Mouse (Mus musculus) embryonic facial prominence, embryonic 11.5 days (tissue): ENCODE measurements around the gene Tmem273. TPM values are rescaled to one million over a fixed set of nuclear protein-coding genes. Genes with fewer than 3 reads are reported as not detected.

Source experiments
- ATAC-seq: fragments of 200-750 bp; cut with Nextera tagmentation; replicated peaks from 2 replicates; pipeline ENCODE4 v1.8.0; 2017; ENCODE audit warnings: low read depth; ENCODE audit not compliant: insufficient number of reproducible peaks, low FRiP score, low TSS enrichment
- DNase-seq: peaks from one replicate; pipeline ENCODE4 v3.0.0-alpha.2; 2015; ENCODE audit warnings: low spot score
- H3K27ac ChIP-seq: fragments of 300-500 bp; sonication (generic); replicated peaks from 2 replicates; pipeline ENCODE4 v1.5.1; 2014; ENCODE audit warnings: mild to moderate bottlenecking, low read depth, low read length, control low read depth
- H3K27me3 ChIP-seq: fragments of 300-500 bp; sonication (generic); 2 replicates; pipeline ENCODE4 v1.6.1; 2014; ENCODE audit warnings: mild to moderate bottlenecking, low read length, moderate library complexity, mixed read lengths; ENCODE audit not compliant: control insufficient read depth, insufficient read depth
- H3K36me3 ChIP-seq: fragments of 300-500 bp; sonication (generic); replicated peaks from 2 replicates; pipeline ENCODE4 v1.6.1; 2014; ENCODE audit warnings: low read depth, mild to moderate bottlenecking, low read length, moderate library complexity, mixed read lengths; ENCODE audit not compliant: control insufficient read depth, insufficient read depth
- H3K4me1 ChIP-seq: fragments of 300-500 bp; sonication (generic); 2 replicates; pipeline ENCODE4 v1.6.1; 2014; ENCODE audit warnings: low read length, mixed read lengths; ENCODE audit not compliant: control insufficient read depth, insufficient read depth
- H3K4me2 ChIP-seq: fragments of 300-500 bp; sonication (generic); 2 replicates; pipeline ENCODE4 v1.6.1; 2014; ENCODE audit warnings: low read depth, mild to moderate bottlenecking, control low read depth, low read length, moderate library complexity
- H3K4me3 ChIP-seq: fragments of 300-500 bp; sonication (generic); 2 replicates; pipeline ENCODE4 v1.5.1; 2014; ENCODE audit warnings: low read depth, low read length, control low read depth
- H3K9ac ChIP-seq: fragments of 300-500 bp; sonication (generic); replicated peaks from 2 replicates; pipeline ENCODE4 v1.6.1; 2014; ENCODE audit warnings: mild to moderate bottlenecking, control low read depth, low read length
- H3K9me3 ChIP-seq: fragments of 300-500 bp; sonication (generic); replicated peaks from 2 replicates; pipeline ENCODE4 v1.6.1; 2016; ENCODE audit warnings: mild to moderate bottlenecking, low read length, inconsistent platforms, mixed read lengths; ENCODE audit not compliant: control insufficient read depth
- WGBS: fragments of 180-500 bp; shearing (Covaris S2); extraction: QIAGEN DNeasy Blood & Tissue Kit; methylation state at CpG from one replicate; pipeline ENCODE4 v1.1.7; 2014; 5-methylcytosine and 5-hydroxymethylcytosine counted together
- polyA plus RNA-seq: library from polyadenylated mRNA; unstranded; fragments of >200 nt; fragmentation: Nextera tagmentation; extraction: Ambion mirVana; gene quantifications from 2 replicates; pipeline ENCODE4 v1.2.1, GENCODE M21; 2014

Tmem273 gene
- polyA plus RNA-seq, 1 experiment from 2014 or later = 0.41 TPM

DNA sequence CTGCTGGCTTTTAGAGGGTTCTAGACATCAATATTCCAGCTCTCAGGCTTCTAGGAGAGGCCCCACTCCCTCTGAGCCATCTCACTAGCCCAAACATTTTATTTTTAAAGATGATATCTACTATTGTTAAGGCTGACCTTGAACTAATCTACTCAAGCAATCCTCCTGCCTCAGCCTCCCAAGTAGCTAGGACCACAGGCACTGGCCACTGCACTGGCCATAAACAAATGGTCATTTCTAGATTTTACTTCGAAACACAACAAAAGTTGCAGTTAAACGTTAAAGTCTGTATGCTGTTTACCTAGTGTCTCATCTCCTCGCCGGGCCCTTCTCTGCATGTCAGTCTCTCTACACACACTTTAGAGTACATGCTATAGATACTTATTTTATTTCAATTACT is 68.3 kb downstream of the Tmem273 start:
- Histone ChIP-seq H3K9me3 (no peaks in the 10 kb centered on the region), H3K4me1 (no peaks in the 10 kb centered on the region), H3K36me3 (no peaks in the 10 kb centered on the region), H3K9ac (no peak overlapping the region), H3K4me3 (no peak overlapping the region), H3K4me2 (no peak overlapping the region), H3K27me3 (no peaks in the 10 kb centered on the region), H3K27ac (no peak overlapping the region)
- ATAC-seq = no peak
- 90% methylated on average over 4 of the region's 4 CpGs for WGBS
- DNase-seq = no peak

DNA sequence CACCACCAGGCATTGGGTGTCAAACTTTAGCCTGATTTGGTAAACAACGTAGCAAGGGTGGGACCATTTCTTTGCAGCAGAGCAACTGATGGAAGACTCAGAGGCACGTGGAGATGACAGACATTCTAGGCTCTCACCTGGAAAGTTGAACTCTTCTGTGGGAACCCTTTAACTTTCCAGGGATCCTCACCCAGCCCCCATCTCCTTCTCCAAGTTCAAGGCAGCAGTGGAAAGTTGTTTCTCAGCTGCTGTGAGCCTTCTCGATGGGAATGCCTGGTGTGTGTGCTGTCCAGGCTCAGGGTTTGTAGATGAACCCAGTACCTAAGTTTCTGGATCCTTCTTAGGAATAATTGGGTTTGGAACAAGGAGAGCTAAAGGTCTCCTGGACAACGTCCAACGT is 70.5 kb downstream of the Tmem273 start:
- WGBS = 33% methylated on average over 5 of the region's 5 CpGs
- DNase-seq (no peak), ATAC-seq (no peak)
- H3K9ac ChIP-seq = no peak overlapping the region; the same call in 1 of the 2 replicates
- H3K4me3 ChIP-seq = peak overlapping the region; percentile 45
- H3K4me2 ChIP-seq = peak overlapping the region; percentile 83
- no peaks in the 10 kb centered on the region for H3K27me3 ChIP-seq
- no peaks in the 10 kb centered on the region for H3K36me3 ChIP-seq
- no peak overlapping the region for H3K27ac ChIP-seq
- H3K4me1 ChIP-seq = peaks cover 2% of the 10 kb centered on the region; the same call in 1 of the 2 replicates
- H3K9me3 ChIP-seq = no peaks in the 10 kb centered on the region

DNA sequence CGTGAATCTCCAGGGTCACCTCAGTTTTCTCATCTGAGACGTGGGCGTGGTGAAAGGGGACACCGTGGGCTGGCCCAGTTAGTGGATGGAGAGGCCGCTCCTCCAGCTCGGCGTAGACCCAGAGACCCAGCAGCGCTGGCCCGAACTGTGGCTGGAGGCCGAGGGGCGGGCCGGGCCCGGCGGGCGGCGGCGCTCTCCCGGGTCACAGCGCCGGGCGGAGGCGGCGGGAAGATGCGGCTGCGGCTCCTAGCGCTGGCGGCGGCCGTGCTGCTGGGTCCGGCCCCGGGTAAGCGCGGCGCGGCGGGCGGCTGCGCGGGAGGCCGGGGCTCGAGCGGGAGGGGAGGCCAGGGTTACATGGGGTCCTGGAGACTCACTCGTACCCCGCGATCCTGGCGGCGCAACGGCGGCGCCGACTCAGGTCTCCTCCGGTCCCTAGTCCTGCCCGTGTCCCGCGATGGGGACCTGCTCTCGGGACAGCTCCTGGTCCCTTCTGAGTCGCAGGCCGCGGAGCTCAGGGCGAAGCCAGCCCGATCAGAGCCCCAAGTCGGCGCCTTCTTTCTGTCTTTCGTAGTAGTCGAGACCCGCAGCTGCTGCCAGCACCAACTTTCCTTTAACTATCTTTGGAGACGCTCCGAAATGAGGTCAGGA is 71.0 kb downstream of the Tmem273 start, which contains the start of gene Vstm4:
TSS of gene Vstm4 (plus strand) at position 76 of the 648 bp plus-strand sequence.
- H3K27ac ChIP-seq = no peak within 1 kb of the TSS
- peaks cover 2% of the 10 kb centered on the region; the same call in 1 of the 2 replicates for H3K4me1 ChIP-seq
- H3K9ac ChIP-seq = peak within 1 kb of the TSS; percentile 81
- no peaks in the 10 kb centered on the region for H3K36me3 ChIP-seq
- H3K27me3 ChIP-seq = no peaks in the 10 kb centered on the region
- DNase-seq = peak; percentile 61
- H3K9me3 ChIP-seq = no peaks in the 10 kb centered on the region
- peak; percentile 87 for ATAC-seq
- under 1% methylated on average over 50 of the region's 68 CpGs for WGBS
- H3K4me2 ChIP-seq = peak within 1 kb of the TSS; percentile 83
- H3K4me3 ChIP-seq = peak within 1 kb of the TSS; percentile 45

GRCm38 (mm10) chr14:32858361-32858760 is 72.6 kb downstream of the Tmem273 start:
- DNase-seq (no peak), ATAC-seq (no peak)
- Histone ChIP-seq H3K4me1 (peaks cover 2% of the 10 kb centered on the region; the same call in 1 of the 2 replicates), H3K4me3 (no peak overlapping the region), H3K9me3 (no peaks in the 10 kb centered on the region), H3K27ac (no peak overlapping the region), H3K36me3 (no peaks in the 10 kb centered on the region), H3K27me3 (no peaks in the 10 kb centered on the region), H3K9ac (no peak overlapping the region), H3K4me2 (no peak overlapping the region)
- 93% methylated on average over 10 of the region's 10 CpGs for WGBS

DNA sequence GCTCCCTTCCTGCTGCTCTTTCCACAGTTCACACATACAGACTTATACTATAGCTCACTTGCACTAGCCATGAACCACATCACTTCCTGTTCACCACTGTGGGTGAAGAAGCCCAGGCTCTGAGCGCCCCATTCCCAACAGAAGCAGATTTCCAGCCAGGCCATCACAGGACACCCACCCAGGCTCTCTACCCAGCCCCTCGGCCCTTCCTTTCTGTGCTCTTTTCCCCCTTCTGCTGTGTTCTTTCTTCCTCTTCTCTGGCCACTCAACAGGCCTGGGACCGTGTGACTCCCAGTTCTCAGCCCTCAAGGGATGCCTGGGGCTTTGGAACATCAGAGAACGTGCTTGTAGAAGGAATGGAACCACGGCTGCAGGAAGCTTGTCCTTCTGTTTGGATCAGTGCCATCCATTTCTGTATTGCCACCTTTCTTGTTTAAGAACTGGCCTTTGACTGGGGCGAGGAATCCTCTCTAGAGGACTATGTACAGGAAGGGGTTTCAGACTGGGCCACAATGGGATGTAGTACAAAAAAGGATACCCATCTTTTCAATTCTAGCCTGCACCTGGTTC is 73.3 kb downstream of the Tmem273 start:
- DNase-seq (no peak), ATAC-seq (no peak)
- Histone ChIP-seq H3K4me3 (no peak overlapping the region), H3K27ac (no peak overlapping the region), H3K4me1 (peaks cover 2% of the 10 kb centered on the region; the same call in 1 of the 2 replicates), H3K4me2 (no peak overlapping the region), H3K36me3 (no peaks in the 10 kb centered on the region), H3K27me3 (no peaks in the 10 kb centered on the region), H3K9me3 (no peaks in the 10 kb centered on the region), H3K9ac (no peak overlapping the region)
- 82% methylated on average over 6 of the region's 6 CpGs for WGBS

GRCm38 (mm10) chr14:32859831-32860569 is 74.2 kb downstream of the Tmem273 start:
- Histone ChIP-seq H3K9me3 (no peaks in the 10 kb centered on the region), H3K4me2 (no peak overlapping the region), H3K4me1 (peaks cover 2% of the 10 kb centered on the region; the same call in 1 of the 2 replicates), H3K4me3 (no peak overlapping the region), H3K9ac (no peak overlapping the region), H3K27me3 (no peaks in the 10 kb centered on the region), H3K27ac (no peak overlapping the region), H3K36me3 (no peaks in the 10 kb centered on the region)
- DNase-seq = peak; percentile 8
- WGBS = 66% methylated on average over 11 of the region's 11 CpGs
- no peak for ATAC-seq

DNA sequence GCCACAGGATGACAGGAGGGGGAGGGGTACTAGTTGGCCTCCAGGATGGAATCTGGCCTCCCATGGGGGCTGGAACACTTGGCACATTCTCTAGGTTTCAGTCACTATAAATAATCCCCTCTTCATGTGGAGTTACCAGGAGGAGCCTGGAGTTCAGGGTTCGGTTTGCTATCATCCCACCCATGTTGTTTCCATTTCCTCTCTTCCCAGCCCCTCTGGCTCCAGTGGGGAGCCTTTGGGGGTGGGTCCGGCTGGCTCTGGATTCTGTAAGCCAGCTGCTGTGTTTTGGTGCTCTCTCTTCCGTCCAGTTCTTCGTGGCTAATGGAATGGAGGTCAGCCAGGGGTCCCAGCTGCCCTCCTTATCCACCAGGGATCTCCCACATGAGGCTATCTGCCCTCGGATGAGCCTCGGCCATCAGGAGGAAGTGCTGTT is 75.4 kb downstream of the Tmem273 start:
- Histone ChIP-seq H3K9me3 (no peaks in the 10 kb centered on the region), H3K27me3 (no peaks in the 10 kb centered on the region), H3K36me3 (no peaks in the 10 kb centered on the region), H3K27ac (no peak overlapping the region), H3K4me1 (peaks cover 2% of the 10 kb centered on the region; the same call in 1 of the 2 replicates), H3K4me2 (no peak overlapping the region), H3K9ac (no peak overlapping the region), H3K4me3 (no peak overlapping the region)
- DNase-seq (peak; percentile 21), ATAC-seq (no peak)
- WGBS = 18% methylated on average over 6 of the region's 6 CpGs

DNA sequence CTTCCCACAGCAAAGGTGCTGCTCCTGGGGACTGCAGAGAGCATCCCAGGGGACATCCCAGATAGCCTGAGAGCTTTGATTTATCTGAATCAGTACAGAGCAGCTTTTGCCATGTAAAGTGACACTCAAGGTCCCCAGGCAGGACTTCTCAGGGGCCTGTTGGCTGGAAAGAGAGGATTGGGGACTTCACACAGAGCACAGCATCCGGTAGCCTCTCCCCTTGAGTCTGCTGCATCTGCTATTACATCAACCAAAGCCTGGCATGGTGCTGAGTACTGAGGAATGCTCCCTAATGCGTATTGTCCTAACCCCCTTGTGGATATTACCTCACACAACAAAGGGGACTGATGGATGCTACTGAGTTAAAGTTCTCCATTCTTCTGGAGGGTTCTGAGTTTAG is 75.9 kb downstream of the Tmem273 start:
- 39% methylated on average over 2 of the region's 2 CpGs for WGBS
- H3K9me3 ChIP-seq = no peaks in the 10 kb centered on the region
- ATAC-seq (no peak), DNase-seq (no peak)
- H3K4me3 ChIP-seq = no peak overlapping the region
- no peak overlapping the region for H3K4me2 ChIP-seq
- H3K27me3 ChIP-seq = no peaks in the 10 kb centered on the region
- no peaks in the 10 kb centered on the region for H3K36me3 ChIP-seq
- peaks cover 2% of the 10 kb centered on the region; the same call in 1 of the 2 replicates for H3K4me1 ChIP-seq
- no peak overlapping the region for H3K9ac ChIP-seq
- H3K27ac ChIP-seq = no peak overlapping the region
